Mouse (Mus musculus): ENCODE data around the gene Per2.
A peak's percentile ranks its signal among the peaks of the same experiment; 100 is the strongest.

Gene Per2

GRCm38 (mm10) chr1:91390369-91390768 lies 68.8 kb downstream of the Per2 start:
- no peak for DNase-seq (ENCODE audit: low read depth, low spot score)

DNA sequence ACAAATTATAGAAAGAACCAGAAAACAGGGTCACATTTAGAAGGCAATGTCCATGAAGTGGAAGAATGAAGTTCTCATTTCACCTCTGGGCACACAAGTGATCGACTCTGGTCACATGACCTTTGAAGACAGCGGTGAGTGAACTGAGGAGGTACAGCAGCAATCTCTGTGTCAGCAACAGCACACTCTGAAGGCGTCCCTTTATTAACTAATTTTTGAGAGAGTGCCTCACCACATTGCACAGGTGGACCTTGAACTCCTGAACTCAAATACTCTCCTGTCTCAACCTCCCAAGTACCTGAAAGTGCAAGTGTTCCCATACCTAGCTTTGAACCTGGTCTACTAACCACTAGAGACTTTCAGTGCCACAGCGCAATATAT lies 78.0 kb downstream of the Per2 start:
- DNase-seq (ENCODE audit: low read depth, low spot score), result no peak

DNA sequence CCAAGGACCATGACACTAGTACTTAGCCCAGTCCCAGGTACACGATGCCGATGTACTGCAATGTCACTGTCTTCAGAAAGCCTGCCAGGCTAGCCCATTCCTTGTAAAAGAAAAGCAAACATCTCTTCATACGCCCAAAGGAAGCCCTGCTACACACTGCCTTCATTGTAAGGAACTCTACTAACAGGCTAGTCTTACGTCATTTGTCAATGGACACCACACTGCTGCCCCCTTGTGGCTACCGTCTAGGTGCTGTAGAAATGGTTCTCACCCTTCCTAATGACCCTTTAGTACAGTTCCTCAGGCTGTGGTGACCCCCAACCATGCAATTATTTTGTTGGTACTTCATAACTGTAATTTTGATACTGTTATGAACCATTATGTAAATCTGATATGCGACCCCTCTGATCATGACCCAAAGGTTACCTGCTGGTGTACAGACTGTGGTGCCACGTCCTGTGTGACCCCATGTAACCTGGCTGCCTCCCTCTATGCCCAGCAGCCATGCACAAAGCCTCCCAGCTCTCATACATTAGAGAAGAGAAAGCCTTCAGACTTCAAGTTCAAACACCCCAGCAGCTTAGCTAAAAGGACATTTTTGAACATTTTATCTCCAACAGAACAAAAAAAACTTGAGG lies 78.6 kb downstream of the Per2 start:
- DNase-seq (ENCODE audit: low read depth, low spot score), result peak; percentile 82

DNA sequence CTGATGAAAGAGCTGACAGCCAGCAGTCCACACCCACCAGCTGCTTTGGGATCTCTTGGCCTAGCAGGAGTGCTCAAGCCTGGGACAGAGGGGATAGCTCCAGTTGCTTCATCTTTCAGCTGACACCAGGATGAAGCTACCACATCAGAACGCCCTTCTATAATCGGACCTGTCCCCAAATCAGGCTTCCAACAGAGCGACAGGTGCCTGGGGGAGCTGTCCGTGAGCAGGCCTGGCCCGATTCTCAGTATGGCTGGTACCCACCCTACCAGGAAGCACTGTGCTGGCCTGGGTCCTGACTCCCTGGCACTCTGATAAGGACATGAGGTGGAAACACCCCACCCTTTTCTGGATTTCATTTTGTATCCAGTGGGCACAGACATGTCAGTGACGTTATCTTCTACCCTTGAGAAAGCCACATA lies 85.7 kb downstream of the Per2 start:
- DNase-seq (ENCODE audit: low read depth, low spot score), result no peak

GRCm38 (mm10) chr1:91370055-91370454 lies 89.1 kb downstream of the Per2 start:
- peak; percentile 44 for DNase-seq (ENCODE audit: low read depth, low spot score)

DNA sequence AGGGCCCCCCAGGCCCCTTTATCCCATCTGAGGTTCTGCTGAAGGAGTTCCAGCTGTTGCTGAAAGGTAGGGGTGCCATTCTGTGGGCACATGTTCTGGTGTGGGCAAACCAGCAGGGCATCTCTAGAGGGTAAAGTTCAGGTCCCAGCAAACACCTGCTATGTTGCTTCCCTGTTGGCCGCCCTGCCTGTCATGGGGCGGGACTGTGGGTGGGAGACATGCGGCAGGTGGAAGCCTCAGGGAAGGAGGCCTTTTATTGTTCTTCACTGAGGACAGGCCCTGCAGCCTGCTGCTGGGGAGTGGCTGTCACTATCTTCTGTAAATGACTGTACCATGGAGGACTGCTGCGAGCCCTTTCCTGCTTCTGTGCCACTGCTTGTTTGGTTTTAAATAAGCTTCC lies 89.7 kb downstream of the Per2 start:
- DNase-seq (ENCODE audit: low read depth, low spot score), result peak; percentile 27

- DNase-seq (ENCODE audit: low read depth, low spot score), result no peak
Observed at GRCm38 (mm10) chr1:91367295-91367694, 91.8 kb downstream of the Per2 start.

GRCm38 (mm10) chr1:91366215-91367108 lies 92.7 kb downstream of the Per2 start, which contains the start of gene Erfe:
Erfe (plus strand) TSS chr1:91366430.
- peak; percentile 89 for DNase-seq (ENCODE audit: low read depth, low spot score)
